Mouse (Mus musculus) neural tube, embryonic 15.5 days (tissue): ENCODE measurements around the gene Aldh3a1. TPM values are rescaled to one million over a fixed set of nuclear protein-coding genes. Genes with fewer than 3 reads are reported as not detected.

Experiments used
- ATAC-seq: fragments of 200-750 bp; cut with Nextera tagmentation; 2 replicates; pipeline ENCODE4 v1.8.0; 2017; ENCODE audit warnings: mild to moderate bottlenecking, moderate TSS enrichment, moderate library complexity; ENCODE audit not compliant: low FRiP score
- H3K27ac ChIP-seq: fragments of 300-500 bp; sonication (generic); replicated peaks from 2 replicates; pipeline ENCODE4 v1.5.1; 2015; ENCODE audit warnings: mild to moderate bottlenecking, inconsistent platforms
- H3K27me3 ChIP-seq: fragments of 300-500 bp; sonication (generic); replicated peaks from 2 replicates; pipeline ENCODE4 v1.6.1; 2015; ENCODE audit warnings: inconsistent platforms
- H3K36me3 ChIP-seq: fragments of 300-500 bp; sonication (generic); 2 replicates; pipeline ENCODE4 v1.6.1; 2015; ENCODE audit warnings: inconsistent platforms
- H3K4me1 ChIP-seq: fragments of 300-500 bp; sonication (generic); 2 replicates; pipeline ENCODE4 v1.6.1; 2015; ENCODE audit warnings: inconsistent platforms
- H3K4me2 ChIP-seq: fragments of 300-500 bp; sonication (generic); 2 replicates; pipeline ENCODE4 v1.6.1; 2015; ENCODE audit warnings: inconsistent platforms, mild to moderate bottlenecking, moderate library complexity
- H3K4me3 ChIP-seq: fragments of 300-500 bp; sonication (generic); replicated peaks from 2 replicates; pipeline ENCODE4 v1.5.1; 2015; ENCODE audit warnings: mild to moderate bottlenecking, inconsistent platforms
- H3K9ac ChIP-seq: fragments of 300-500 bp; sonication (generic); replicated peaks from 2 replicates; pipeline ENCODE4 v1.6.1; 2015; ENCODE audit warnings: mild to moderate bottlenecking, inconsistent platforms
- H3K9me3 ChIP-seq: fragments of 300-500 bp; sonication (generic); replicated peaks from 2 replicates; pipeline ENCODE4 v1.6.1; 2016; ENCODE audit warnings: inconsistent platforms
- WGBS: fragments of 180-500 bp; shearing (Covaris S2); methylation state at CpG from one replicate; pipeline ENCODE4 v1.1.7; 2015; ENCODE audit warnings: mixed read lengths; 5-methylcytosine and 5-hydroxymethylcytosine counted together
- polyA plus RNA-seq: library from polyadenylated mRNA; unstranded; fragments of >200 nt; fragmentation: Nextera tagmentation; extraction: Ambion mirVana; gene quantifications from 2 replicates; pipeline ENCODE4 v1.2.1, GENCODE M21; 2015

The Aldh3a1 gene
- polyA plus RNA-seq, 1 experiment from 2014 or later = 0.46 TPM

DNA sequence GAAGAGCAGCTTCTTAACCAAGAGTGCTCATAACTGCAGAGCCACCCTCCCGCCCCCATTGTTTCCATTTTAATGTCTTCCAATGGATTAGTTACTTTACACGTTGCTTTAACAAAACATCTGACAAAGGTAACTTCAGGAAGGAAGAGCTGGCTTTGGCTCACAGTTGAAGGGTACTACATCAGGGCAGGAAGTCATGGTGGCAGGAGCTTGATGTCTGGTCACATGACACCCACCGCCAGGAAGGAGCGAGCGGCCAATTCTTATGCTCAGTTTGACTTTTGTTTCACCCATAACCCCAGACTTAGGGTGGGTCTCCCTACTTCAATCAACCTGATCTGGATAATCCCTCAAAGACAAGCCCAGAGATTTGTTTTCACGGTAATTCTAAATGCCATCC, 51.8 kb downstream of the Aldh3a1 start:
- H3K4me1 ChIP-seq = no peaks in the 10 kb centered on the region
- no peak for ATAC-seq
- H3K9me3 ChIP-seq = no peaks in the 10 kb centered on the region
- 96% methylated on average over 6 of the region's 6 CpGs for WGBS
- H3K9ac ChIP-seq = no peak overlapping the region
- no peaks in the 10 kb centered on the region for H3K27me3 ChIP-seq
- H3K4me3 ChIP-seq = no peak overlapping the region
- peaks cover 72% of the 10 kb centered on the region for H3K36me3 ChIP-seq
- no peak overlapping the region for H3K4me2 ChIP-seq
- no peak overlapping the region for H3K27ac ChIP-seq

GRCm38 (mm10) chr11:61262516-61262915, 55.2 kb downstream of the Aldh3a1 start:
- no peak overlapping the region for H3K9ac ChIP-seq
- ATAC-seq = no peak
- no peak overlapping the region for H3K4me3 ChIP-seq
- no peak overlapping the region for H3K27ac ChIP-seq
- H3K4me2 ChIP-seq = no peak overlapping the region
- WGBS = 94% methylated on average over 14 of the region's 14 CpGs
- H3K27me3 ChIP-seq = no peaks in the 10 kb centered on the region
- H3K9me3 ChIP-seq = no peaks in the 10 kb centered on the region
- H3K36me3 ChIP-seq = peaks cover 47% of the 10 kb centered on the region
- H3K4me1 ChIP-seq = peaks cover 12% of the 10 kb centered on the region

DNA sequence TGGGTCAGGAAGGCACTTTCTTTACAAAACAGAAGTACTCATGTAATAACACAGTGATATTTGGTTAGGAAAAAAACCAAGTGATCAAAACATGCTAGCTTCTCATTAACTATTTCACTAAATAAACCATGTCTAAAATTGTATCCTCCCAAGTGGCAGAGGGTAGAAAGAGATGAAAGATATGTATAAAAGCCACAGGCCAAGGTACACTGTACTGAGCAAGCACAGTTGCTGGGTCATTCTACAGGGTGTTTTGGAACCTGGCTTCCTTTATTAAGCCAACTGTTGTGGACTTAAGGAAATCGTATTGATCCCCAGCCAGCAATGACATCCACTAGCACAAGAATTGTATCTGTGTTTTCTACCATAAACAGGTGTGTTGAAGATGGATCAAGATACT, 56.5 kb downstream of the Aldh3a1 start:
- Histone ChIP-seq H3K36me3 (peaks cover 36% of the 10 kb centered on the region), H3K9me3 (no peaks in the 10 kb centered on the region)

GRCm38 (mm10) chr11:61266551-61267533, 59.5 kb downstream of the Aldh3a1 start, which contains the start of gene Aldh3a2:
Aldh3a2 (minus strand) TSS chr11:61267464.
- Histone ChIP-seq H3K4me2 (peak within 1 kb of the TSS; percentile 66), H3K36me3 (peaks cover 18% of the 10 kb centered on the region), H3K4me3 (peak within 1 kb of the TSS; percentile 67), H3K4me1 (peaks cover 13% of the 10 kb centered on the region), H3K27me3 (no peaks in the 10 kb centered on the region), H3K9ac (peak within 1 kb of the TSS; percentile 89), H3K27ac (peak within 1 kb of the TSS; percentile 97), H3K9me3 (no peaks in the 10 kb centered on the region)
- peak; percentile 100 for ATAC-seq
- WGBS = under 1% methylated on average over 58 of the region's 58 CpGs

More for the DNA sequence above, 56.5 kb downstream of the Aldh3a1 start:
- no peaks in the 10 kb centered on the region for H3K27me3 ChIP-seq
- no peak overlapping the region for H3K4me3 ChIP-seq
- 92% methylated on average over 1 of the region's 1 CpGs for WGBS
- peaks cover 13% of the 10 kb centered on the region for H3K4me1 ChIP-seq
- H3K4me2 ChIP-seq = no peak overlapping the region
- ATAC-seq = no peak
- H3K9ac ChIP-seq = no peak overlapping the region
- no peak overlapping the region for H3K27ac ChIP-seq

Other genes starting within 250 kb of the Aldh3a1 start
- gene Kcnj12, start 185.0 kb upstream of the Aldh3a1 start, polyA plus RNA-seq = 3.2 and 3.8 TPM in 2 replicates
- gene Tnfrsf13b, start 80.8 kb upstream of the Aldh3a1 start, polyA plus RNA-seq = 1.2 and 3.7 TPM in 2 replicates
- gene Usp22, start 32.5 kb upstream of the Aldh3a1 start, polyA plus RNA-seq = 310 and 358 TPM in 2 replicates
- gene Aldh3a2, start 59.9 kb downstream of the Aldh3a1 start, polyA plus RNA-seq = 28.5 and 32.1 TPM in 2 replicates
- 0.11 TPM in 1 of 2 replicates, not detected in the other for gene Slc47a2, start 135.3 kb downstream of the Aldh3a1 start, polyA plus RNA-seq
- gene Slc47a1, start 170.8 kb downstream of the Aldh3a1 start, polyA plus RNA-seq = 0.35 and 0.47 TPM in 2 replicates
- gene Rnf112, start 246.6 kb downstream of the Aldh3a1 start, polyA plus RNA-seq = 24.1 and 32.9 TPM in 2 replicates